Mouse (Mus musculus): ENCODE measurements around the gene Bpifb9b.

DNA sequence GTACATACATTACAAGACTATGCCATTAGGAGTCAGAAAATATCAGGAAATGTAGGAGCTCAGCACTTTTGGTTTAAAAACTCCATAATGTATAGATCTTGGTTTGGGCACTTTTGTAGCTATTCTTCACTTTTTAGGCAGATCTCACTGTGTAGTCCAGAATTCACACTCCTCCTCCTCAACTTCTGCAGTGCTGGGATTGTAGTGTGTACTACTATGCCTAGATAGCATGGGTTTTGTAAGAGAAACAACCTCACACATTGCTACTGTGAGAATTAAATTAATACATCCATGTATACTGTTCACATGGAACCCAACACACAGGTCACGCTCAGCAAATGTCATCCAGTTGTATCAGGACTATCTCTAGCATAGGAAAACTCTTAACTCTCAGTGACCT lies 60.5 kb downstream of the Bpifb9b start:
- no peak for TF ChIP-seq CTCF (IDR thresholded peaks at IDR 0.05; ENCODE audit: control insufficient read depth, insufficient read depth, low read length)
- TF ChIP-seq POLR2A (IDR thresholded peaks at IDR 0.05; ENCODE audit: borderline replicate concordance, control insufficient read depth, low read depth, low read length), result no peak

Data from bone marrow, adult 2 months (tissue).